Mouse (Mus musculus): ENCODE measurements at regions not wholly inside any gene's neighbourhood (a gene's known extent, or its start where the extent isn't known, plus 50 kb on each side); places are given as distances from the start of the nearest gene placed in this dataset.

DNA sequence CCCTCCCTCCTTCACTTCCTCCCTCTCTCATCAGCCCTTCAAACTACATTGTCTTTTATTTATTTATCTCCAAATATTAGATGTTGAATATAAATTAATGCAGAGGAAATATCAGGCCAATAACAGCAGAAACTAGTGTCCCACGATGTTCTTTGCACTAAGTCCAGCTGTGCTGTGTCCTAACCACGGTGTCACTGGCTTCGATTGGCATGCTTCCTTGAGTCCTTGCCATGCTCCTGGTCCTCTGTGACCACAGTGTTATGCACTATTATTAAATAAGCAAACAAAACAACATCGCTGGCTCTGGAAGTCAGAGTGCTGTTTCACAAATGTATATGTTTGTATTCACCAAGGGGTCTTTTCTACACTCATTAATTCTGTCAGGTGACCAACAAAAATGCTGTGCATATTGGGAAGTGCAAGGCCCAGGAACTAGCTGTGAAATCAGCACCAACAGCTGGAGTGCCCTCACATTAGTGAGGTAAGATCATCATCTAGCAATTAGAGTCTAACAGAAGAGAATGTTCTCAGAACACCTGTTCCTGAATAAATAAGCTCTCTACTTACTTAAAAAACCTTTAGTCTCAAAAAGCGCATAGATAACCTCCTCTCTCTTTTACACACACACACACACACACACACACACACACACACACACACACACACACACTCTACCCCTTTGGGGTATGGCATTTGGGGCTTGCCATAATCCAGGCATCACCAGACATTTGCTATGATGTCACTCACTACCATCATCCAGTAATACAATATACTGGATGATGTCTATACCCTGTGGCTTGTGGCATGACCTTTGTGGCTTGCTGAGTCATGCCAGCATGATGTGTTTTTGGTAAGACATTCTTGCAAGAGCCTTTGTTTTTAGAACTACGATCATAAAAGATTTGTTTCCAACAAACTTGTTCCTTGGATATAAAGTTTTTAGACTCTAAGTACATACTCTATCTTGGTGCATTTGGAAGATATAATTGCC lies 81.9 kb upstream of the Rgs2 start:
- no peak overlapping the region for H3K9ac ChIP-seq (ENCODE audit: low read depth, low read length)
- H3K36me3 ChIP-seq (ENCODE audit: control insufficient read depth, insufficient read depth, low read length), result no peaks in the 10 kb centered on the region
- no peaks in the 10 kb centered on the region for H3K4me1 ChIP-seq (ENCODE audit: control insufficient read depth, insufficient read depth, low read length)
- H3K27me3 ChIP-seq (ENCODE audit: control insufficient read depth, insufficient read depth, low read length), result no peaks in the 10 kb centered on the region
- WGBS (ENCODE audit: insufficient replicate concordance), result 81% methylated on average over 6 of the region's 6 CpGs
- no peak overlapping the region for H3K4me3 ChIP-seq (ENCODE audit: low read depth, low read length)
- H3K4me2 ChIP-seq, result no peak overlapping the region
- no peak for ATAC-seq (replicated peaks; ENCODE audit: insufficient number of reproducible peaks, low FRiP score, low TSS enrichment)
- no peak overlapping the region for H3K27ac ChIP-seq (ENCODE audit: low read depth, low read length)
- H3K9me3 ChIP-seq (replicated peaks; ENCODE audit: control insufficient read depth, low read length), result no peaks in the 10 kb centered on the region

GRCm38 (mm10) chr1:144078972-144079371 lies 75.0 kb upstream of the Rgs2 start:
- Histone ChIP-seq H3K9ac (ENCODE audit: low read depth, low read length) (no peak overlapping the region), H3K4me3 (ENCODE audit: low read depth, low read length) (no peak overlapping the region), H3K9me3 (replicated peaks; ENCODE audit: control insufficient read depth, low read length) (no peaks in the 10 kb centered on the region), H3K4me2 (no peak overlapping the region), H3K4me1 (ENCODE audit: control insufficient read depth, insufficient read depth, low read length) (no peaks in the 10 kb centered on the region), H3K27ac (ENCODE audit: low read depth, low read length) (no peak overlapping the region), H3K27me3 (ENCODE audit: control insufficient read depth, insufficient read depth, low read length) (no peaks in the 10 kb centered on the region), H3K36me3 (ENCODE audit: control insufficient read depth, insufficient read depth, low read length) (no peaks in the 10 kb centered on the region)
- ATAC-seq (replicated peaks; ENCODE audit: insufficient number of reproducible peaks, low FRiP score, low TSS enrichment), result no peak
- WGBS (ENCODE audit: insufficient replicate concordance), result 83% methylated on average over 3 of the region's 3 CpGs

DNA sequence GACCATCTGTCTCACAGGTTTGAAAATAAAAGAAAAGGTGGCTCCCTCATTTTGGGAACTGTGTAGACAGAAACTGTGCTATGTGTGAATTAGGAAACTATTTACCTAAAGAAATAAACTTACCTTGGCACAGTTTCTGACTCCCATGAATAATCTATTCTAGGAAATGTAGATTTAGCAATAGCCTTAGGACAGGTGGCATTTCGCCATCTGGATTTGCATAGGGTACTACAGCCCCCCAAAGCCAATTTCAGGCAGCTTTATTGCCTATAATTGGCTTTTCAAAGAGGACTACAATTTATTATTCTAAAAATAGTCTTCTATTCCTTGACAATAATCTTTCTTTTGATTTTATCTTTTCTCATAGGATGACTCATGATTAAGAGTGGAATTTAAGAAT lies 74.5 kb upstream of the Rgs2 start:
- Histone ChIP-seq H3K9me3 (replicated peaks; ENCODE audit: control insufficient read depth, low read length) (no peaks in the 10 kb centered on the region), H3K4me1 (ENCODE audit: control insufficient read depth, insufficient read depth, low read length) (no peaks in the 10 kb centered on the region), H3K9ac (ENCODE audit: low read depth, low read length) (no peak overlapping the region), H3K36me3 (ENCODE audit: control insufficient read depth, insufficient read depth, low read length) (no peaks in the 10 kb centered on the region), H3K27ac (ENCODE audit: low read depth, low read length) (no peak overlapping the region), H3K4me3 (ENCODE audit: low read depth, low read length) (no peak overlapping the region), H3K4me2 (no peak overlapping the region), H3K27me3 (ENCODE audit: control insufficient read depth, insufficient read depth, low read length) (no peaks in the 10 kb centered on the region)
- 79% methylated on average over 1 of the region's 1 CpGs for whole genome bisulfite sequencing (ENCODE audit: insufficient replicate concordance)
- no peak for ATAC-seq (replicated peaks; ENCODE audit: insufficient number of reproducible peaks, low FRiP score, low TSS enrichment)

GRCm38 (mm10) chr1:144075991-144076390 lies 72.0 kb upstream of the Rgs2 start:
- ATAC-seq (replicated peaks; ENCODE audit: insufficient number of reproducible peaks, low FRiP score, low TSS enrichment), result no peak
- WGBS (ENCODE audit: insufficient replicate concordance), result 39% methylated on average over 4 of the region's 4 CpGs
- no peaks in the 10 kb centered on the region for H3K9me3 ChIP-seq (replicated peaks; ENCODE audit: control insufficient read depth, low read length)

DNA sequence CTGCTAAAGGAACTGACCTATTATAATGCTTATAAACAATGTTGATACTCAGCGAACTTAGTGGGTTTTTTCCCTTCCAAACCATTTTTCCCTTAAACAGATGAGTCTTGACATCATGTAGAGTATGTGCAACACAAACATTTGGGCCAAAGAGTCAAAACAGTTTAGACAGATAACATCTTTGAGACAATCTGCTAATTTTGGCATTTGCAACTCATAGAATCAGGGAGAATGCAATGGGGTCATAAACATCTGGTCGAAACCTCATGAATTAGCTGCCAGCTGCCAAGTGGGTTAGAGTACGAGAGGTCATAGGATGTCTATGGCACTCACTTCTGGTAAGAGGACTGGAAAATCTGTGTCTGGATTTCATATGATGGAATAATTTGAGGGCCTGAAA lies 57.3 kb upstream of the Rgs2 start:
- 80% methylated on average over 3 of the region's 3 CpGs for WGBS (ENCODE audit: insufficient replicate concordance)
- no peak overlapping the region for H3K4me2 ChIP-seq
- no peaks in the 10 kb centered on the region for H3K36me3 ChIP-seq (ENCODE audit: control insufficient read depth, insufficient read depth, low read length)
- H3K4me3 ChIP-seq (ENCODE audit: low read depth, low read length), result no peak overlapping the region
- H3K4me1 ChIP-seq (ENCODE audit: control insufficient read depth, insufficient read depth, low read length), result no peaks in the 10 kb centered on the region
- no peak overlapping the region for H3K27ac ChIP-seq (ENCODE audit: low read depth, low read length)
- no peaks in the 10 kb centered on the region for H3K9me3 ChIP-seq (replicated peaks; ENCODE audit: control insufficient read depth, low read length)
- no peak for ATAC-seq (replicated peaks; ENCODE audit: insufficient number of reproducible peaks, low FRiP score, low TSS enrichment)
- no peaks in the 10 kb centered on the region for H3K27me3 ChIP-seq (ENCODE audit: control insufficient read depth, insufficient read depth, low read length)
- no peak overlapping the region for H3K9ac ChIP-seq (ENCODE audit: low read depth, low read length)

More at GRCm38 (mm10) chr1:144075991-144076390, 72.0 kb upstream of the Rgs2 start:
- no peak overlapping the region for H3K9ac ChIP-seq (ENCODE audit: low read depth, low read length)
- no peak overlapping the region for H3K27ac ChIP-seq (ENCODE audit: low read depth, low read length)
- H3K4me1 ChIP-seq (ENCODE audit: control insufficient read depth, insufficient read depth, low read length), result no peaks in the 10 kb centered on the region
- H3K36me3 ChIP-seq (ENCODE audit: control insufficient read depth, insufficient read depth, low read length), result no peaks in the 10 kb centered on the region
- no peaks in the 10 kb centered on the region for H3K27me3 ChIP-seq (ENCODE audit: control insufficient read depth, insufficient read depth, low read length)
- H3K4me3 ChIP-seq (ENCODE audit: low read depth, low read length), result no peak overlapping the region
- H3K4me2 ChIP-seq, result no peak overlapping the region

- H3K27ac ChIP-seq (ENCODE audit: low read depth, low read length), result peak overlapping the region; percentile 88
- 45% methylated on average over 13 of the region's 13 CpGs for WGBS (ENCODE audit: insufficient replicate concordance)
- H3K4me2 ChIP-seq, result peak overlapping the region; percentile 44
- no peaks in the 10 kb centered on the region for H3K4me1 ChIP-seq (ENCODE audit: control insufficient read depth, insufficient read depth, low read length)
- peak; percentile 77 for ATAC-seq (replicated peaks; ENCODE audit: insufficient number of reproducible peaks, low FRiP score, low TSS enrichment)
- H3K9me3 ChIP-seq (replicated peaks; ENCODE audit: control insufficient read depth, low read length), result no peaks in the 10 kb centered on the region
- H3K4me3 ChIP-seq (ENCODE audit: low read depth, low read length), result no peak overlapping the region
- no peaks in the 10 kb centered on the region for H3K36me3 ChIP-seq (ENCODE audit: control insufficient read depth, insufficient read depth, low read length)
- H3K9ac ChIP-seq (ENCODE audit: low read depth, low read length), result no peak overlapping the region
- no peaks in the 10 kb centered on the region for H3K27me3 ChIP-seq (ENCODE audit: control insufficient read depth, insufficient read depth, low read length)
Measured at GRCm38 (mm10) chr1:144055476-144056213, 51.7 kb upstream of the Rgs2 start.

Data from heart, embryonic 11.5 days (tissue).